Mouse (Mus musculus): ENCODE results near the gene Sfrp2. TPM values are rescaled to one million over a fixed set of nuclear protein-coding genes. Genes with fewer than 3 reads are reported as not detected.

Sfrp2 gene
- polyA plus RNA-seq (2012; rRNA removed), result 29.8 and 39.0 TPM in 2 replicates

GRCm38 (mm10) chr3:83765871-83766725 lies at the start of gene Sfrp2:
Sfrp2 (plus strand) TSS chr3:83766321.

Other genes with a start within 250 kb of the Sfrp2 start
- 0.85 and 1.5 TPM in 2 replicates for gene Tlr2, start 75.4 kb downstream of the Sfrp2 start, polyA plus RNA-seq (2012; rRNA removed)

Data from stomach, adult 2 months (tissue).